Mouse (Mus musculus) bone marrow, adult 2 months (tissue): Measurements from ENCODE around the gene Bloc1s6.

Experiments
- CTCF ChIP-seq: fragments of 200-500 bp; IDR thresholded peaks from 2 replicates; pipeline ENCODE4 v1.5.1; 2011; ENCODE audit warnings: low read length, control low read depth; ENCODE audit not compliant: control insufficient read depth, insufficient read depth
- POLR2A ChIP-seq: fragments of 200-500 bp; IDR thresholded peaks from 2 replicates; pipeline ENCODE4 v1.6.1; 2011; ENCODE audit warnings: low read depth, mild to moderate bottlenecking, control low read depth, low read length, borderline replicate concordance; ENCODE audit not compliant: control insufficient read depth

- TF ChIP-seq POLR2A (peak; percentile 73; the same call in 1 of the 2 replicates), CTCF (no peak)
Measured at GRCm38 (mm10) chr2:122765071-122765793, 26.9 kb downstream of the Bloc1s6 start, which contains the start of gene Sqor.
